Mouse (Mus musculus) kidney, embryonic 15.5 days (tissue): ENCODE measurements around the gene Cryaa. TPM values are rescaled to one million over a fixed set of nuclear protein-coding genes. Genes with fewer than 3 reads are reported as not detected.

Experiments
- ATAC-seq: fragments of 200-750 bp; cut with Nextera tagmentation; replicated peaks from 2 replicates; pipeline ENCODE4 v1.8.0; 2017; ENCODE audit warnings: moderate TSS enrichment; ENCODE audit not compliant: low FRiP score
- H3K27ac ChIP-seq: fragments of 300-500 bp; sonication (generic); 2 replicates; pipeline ENCODE4 v1.5.1; 2015; ENCODE audit warnings: mild to moderate bottlenecking, inconsistent platforms
- H3K27me3 ChIP-seq: fragments of 300-500 bp; sonication (generic); 2 replicates; pipeline ENCODE4 v1.6.1; 2015; ENCODE audit warnings: inconsistent platforms
- H3K36me3 ChIP-seq: fragments of 300-500 bp; sonication (generic); 2 replicates; pipeline ENCODE4 v1.6.1; 2015; ENCODE audit warnings: inconsistent platforms
- H3K4me1 ChIP-seq: fragments of 300-500 bp; sonication (generic); 2 replicates; pipeline ENCODE4 v1.6.1; 2015; ENCODE audit warnings: inconsistent platforms
- H3K4me2 ChIP-seq: fragments of 300-500 bp; sonication (generic); 2 replicates; pipeline ENCODE4 v1.6.1; 2015; ENCODE audit warnings: moderate library complexity, mild to moderate bottlenecking, inconsistent platforms
- H3K4me3 ChIP-seq: fragments of 300-500 bp; sonication (generic); replicated peaks from 2 replicates; pipeline ENCODE4 v1.5.1; 2015; ENCODE audit warnings: mild to moderate bottlenecking, inconsistent platforms
- H3K9ac ChIP-seq: fragments of 300-500 bp; sonication (generic); 2 replicates; pipeline ENCODE4 v1.6.1; 2015; ENCODE audit warnings: mild to moderate bottlenecking, inconsistent platforms
- H3K9me3 ChIP-seq: fragments of 300-500 bp; sonication (generic); replicated peaks from 2 replicates; pipeline ENCODE4 v1.6.1; 2016; ENCODE audit warnings: inconsistent platforms
- WGBS: fragments of 180-500 bp; shearing (Covaris S2); methylation state at CpG from one replicate; pipeline ENCODE4 v1.1.7; 2015; ENCODE audit warnings: mixed read lengths; 5-methylcytosine and 5-hydroxymethylcytosine counted together
- polyA plus RNA-seq: library from polyadenylated mRNA; unstranded; fragments of >200 nt; fragmentation: Nextera tagmentation; extraction: Ambion mirVana; gene quantifications from 2 replicates; pipeline ENCODE4 v1.2.1, GENCODE M21; 2015

Gene Cryaa
- polyA plus RNA-seq, 1 experiment from 2014 or later, result 0.38 TPM

DNA sequence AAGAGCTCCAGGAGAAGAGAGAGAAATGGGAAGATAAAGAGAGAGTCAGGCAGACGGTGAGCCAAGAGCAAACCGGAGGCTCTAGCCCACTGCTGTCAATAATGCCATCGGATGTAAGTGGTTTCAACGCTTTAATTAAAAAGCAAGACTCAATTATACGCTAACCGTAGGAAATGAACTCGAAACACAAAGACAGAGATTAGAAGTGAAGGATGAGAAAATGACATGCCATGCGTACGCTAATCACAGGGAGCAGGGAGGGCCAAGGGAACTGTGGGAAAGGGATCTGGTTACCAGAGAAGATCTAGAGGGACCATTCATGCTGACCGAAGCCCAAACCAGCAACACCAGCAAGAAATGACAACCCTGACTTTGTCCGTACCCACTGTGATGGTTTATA, 37.4 kb downstream of the Cryaa start:
- H3K27ac ChIP-seq, result no peak overlapping the region
- H3K4me3 ChIP-seq, result no peak overlapping the region

DNA sequence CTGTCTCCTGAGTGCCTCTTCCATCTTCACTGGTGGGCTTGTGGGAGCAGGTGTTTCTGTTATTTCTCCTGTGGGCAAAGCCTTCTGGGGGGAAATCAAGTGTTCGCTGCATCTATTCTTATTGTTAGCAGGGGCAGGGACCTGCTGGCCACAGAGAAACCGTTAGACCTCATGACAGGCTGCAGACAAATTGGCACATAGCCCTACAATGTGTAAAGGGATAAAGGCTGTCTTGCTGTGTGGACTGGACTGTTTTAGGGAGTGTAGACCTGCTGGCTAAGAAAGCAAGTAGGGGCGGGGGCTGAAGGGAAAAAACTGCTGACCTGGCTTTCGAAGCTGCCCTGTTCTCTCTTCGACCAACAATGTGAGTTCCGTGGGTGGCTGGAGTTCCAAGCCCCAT, 44.0 kb downstream of the Cryaa start:
- Histone ChIP-seq H3K36me3 (no peaks in the 10 kb centered on the region), H3K4me3 (no peak overlapping the region), H3K4me1 (no peaks in the 10 kb centered on the region), H3K4me2 (no peak overlapping the region), H3K27me3 (no peaks in the 10 kb centered on the region), H3K27ac (no peak overlapping the region), H3K9me3 (no peaks in the 10 kb centered on the region), H3K9ac (no peak overlapping the region)
- no peak for ATAC-seq
- whole genome bisulfite sequencing, result 74% methylated on average over 6 of the region's 6 CpGs

More for the DNA sequence above, 37.4 kb downstream of the Cryaa start:
- Histone ChIP-seq H3K4me1 (0 out of 2 replicates have a peak, but pooled peaks cover 5% of the 10 kb centered on the region), H3K36me3 (no peaks in the 10 kb centered on the region), H3K4me2 (no peak overlapping the region), H3K9me3 (no peaks in the 10 kb centered on the region), H3K9ac (no peak overlapping the region), H3K27me3 (no peaks in the 10 kb centered on the region)
- 88% methylated on average over 11 of the region's 11 CpGs for WGBS
- ATAC-seq, result no peak

DNA sequence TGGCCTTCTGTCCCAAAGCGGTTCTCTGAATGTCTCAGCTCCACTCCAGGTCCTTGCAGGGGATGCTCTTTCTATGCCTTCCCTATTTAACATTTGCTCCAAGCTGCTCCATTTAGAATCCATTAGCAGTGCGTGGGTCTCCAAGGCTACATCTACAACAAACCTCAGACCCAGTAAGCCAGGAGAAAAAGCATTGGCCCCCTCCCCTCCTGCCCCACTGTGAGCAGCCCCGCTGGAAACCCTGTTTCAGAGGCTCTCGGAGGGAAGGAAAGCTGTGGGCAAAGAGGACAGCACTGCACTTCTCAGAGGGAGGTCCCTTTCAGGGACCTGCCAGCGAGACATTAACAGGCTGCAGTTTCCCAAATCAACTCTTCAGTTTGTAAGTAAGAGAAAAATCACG, 47.8 kb downstream of the Cryaa start:
- Histone ChIP-seq H3K9ac (no peak overlapping the region), H3K27ac (no peak overlapping the region), H3K4me2 (no peak overlapping the region), H3K4me1 (peaks cover 10% of the 10 kb centered on the region), H3K36me3 (no peaks in the 10 kb centered on the region), H3K4me3 (no peak overlapping the region), H3K9me3 (no peaks in the 10 kb centered on the region), H3K27me3 (no peaks in the 10 kb centered on the region)
- 53% methylated on average over 6 of the region's 6 CpGs for WGBS
- no peak for ATAC-seq

DNA sequence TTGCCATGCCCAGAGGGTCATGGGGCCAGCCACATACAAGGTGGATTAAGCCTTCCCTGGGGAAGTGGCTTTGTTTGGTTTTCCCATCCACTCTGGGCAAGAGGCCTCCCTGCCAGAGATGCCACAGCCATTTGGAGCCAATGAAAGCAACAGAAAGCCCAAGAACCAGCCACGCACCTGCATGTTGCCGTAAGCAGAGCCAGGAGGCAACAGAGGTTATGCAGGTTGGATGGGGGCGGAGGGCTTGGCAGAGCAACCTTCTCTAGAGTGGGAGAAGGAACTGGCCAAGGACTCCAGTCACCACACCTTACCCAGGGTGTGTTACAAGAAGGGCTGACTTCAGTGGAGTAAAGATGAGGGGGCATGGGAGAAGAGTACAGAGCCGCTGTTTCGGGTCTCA, 48.6 kb downstream of the Cryaa start:
- WGBS, result 85% methylated on average over 5 of the region's 5 CpGs
- Histone ChIP-seq H3K36me3 (no peaks in the 10 kb centered on the region), H3K27ac (no peak overlapping the region), H3K9me3 (no peaks in the 10 kb centered on the region), H3K4me1 (peaks cover 16% of the 10 kb centered on the region), H3K4me3 (no peak overlapping the region), H3K4me2 (no peak overlapping the region), H3K27me3 (no peaks in the 10 kb centered on the region), H3K9ac (no peak overlapping the region)
- no peak for ATAC-seq

DNA sequence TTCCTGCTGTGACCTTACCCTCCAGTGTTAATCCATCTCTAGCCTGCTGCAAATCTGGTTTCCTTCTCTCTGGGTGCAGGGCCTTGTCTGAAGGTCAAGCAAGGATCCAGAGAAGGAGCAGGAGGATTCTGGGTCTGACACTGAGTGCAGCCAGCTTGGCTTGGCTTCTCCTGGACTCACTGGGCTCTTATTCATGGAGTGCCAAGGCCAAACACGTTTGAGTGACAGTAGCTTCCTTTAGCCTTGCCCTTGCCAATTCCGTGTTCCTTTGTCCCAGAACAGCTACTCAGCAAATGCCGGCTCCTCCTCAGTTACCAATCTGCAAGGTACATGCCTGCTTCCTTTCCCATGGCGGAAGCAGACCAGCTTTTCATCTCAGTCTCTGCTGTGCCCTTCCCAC, 49.6 kb downstream of the Cryaa start:
- Histone ChIP-seq H3K9ac (no peak overlapping the region), H3K4me2 (no peak overlapping the region), H3K9me3 (no peaks in the 10 kb centered on the region), H3K4me1 (peaks cover 20% of the 10 kb centered on the region), H3K27ac (no peak overlapping the region), H3K27me3 (no peaks in the 10 kb centered on the region), H3K4me3 (no peak overlapping the region), H3K36me3 (no peaks in the 10 kb centered on the region)
- ATAC-seq, result no peak
- WGBS, result 71% methylated on average over 4 of the region's 4 CpGs

DNA sequence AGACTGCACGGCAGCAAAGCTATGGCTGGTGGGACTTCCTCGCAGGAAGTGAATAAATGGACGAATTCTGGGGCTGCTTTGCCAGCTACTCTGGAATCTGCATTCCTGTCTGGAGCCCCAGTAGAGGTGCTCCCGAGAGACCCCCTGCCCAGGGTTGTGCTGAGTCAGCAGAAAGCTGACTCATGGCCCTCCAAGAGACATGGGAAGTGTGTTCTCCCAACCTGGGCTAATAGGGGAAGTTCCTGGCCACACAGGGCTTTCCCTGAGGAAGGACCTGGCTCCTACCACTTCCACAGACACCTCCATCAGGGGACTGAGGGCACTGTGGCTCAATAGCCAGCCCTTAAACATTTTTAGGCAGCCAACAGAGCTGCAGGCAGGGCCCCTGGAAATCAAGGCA, 50.4 kb downstream of the Cryaa start:
- no peak overlapping the region for H3K9ac ChIP-seq
- no peak for ATAC-seq

DNA sequence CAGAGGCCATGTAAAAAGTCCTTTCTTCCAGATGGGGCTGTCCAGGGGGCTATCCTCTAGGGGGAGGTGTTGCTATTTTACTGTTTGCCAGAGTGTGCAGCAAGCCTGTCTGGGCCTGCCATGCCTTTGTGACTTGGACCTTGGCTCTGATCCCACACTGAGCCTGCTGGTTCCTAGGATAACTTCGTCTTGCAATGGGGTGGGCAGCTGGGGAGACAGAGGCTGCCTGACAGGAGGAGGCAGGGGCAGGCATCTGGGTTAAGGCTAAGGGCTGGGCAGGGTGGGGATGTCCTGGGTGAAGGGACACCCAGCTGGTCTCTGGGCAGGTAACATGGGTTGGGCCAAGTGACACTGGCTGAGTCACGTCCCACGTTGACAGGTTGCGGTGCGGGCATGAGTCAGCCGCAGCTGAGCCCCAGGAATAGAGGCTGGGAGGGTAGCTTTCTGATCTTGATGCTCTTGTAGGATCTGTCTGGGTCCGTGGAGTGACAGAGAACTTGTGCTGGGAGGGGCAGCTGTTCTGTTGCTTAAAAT, 51.4 kb downstream of the Cryaa start:
- no peak overlapping the region for H3K4me2 ChIP-seq
- ATAC-seq, result peak; percentile 76
- peaks cover 20% of the 10 kb centered on the region for H3K4me1 ChIP-seq
- no peak overlapping the region for H3K27ac ChIP-seq
- H3K36me3 ChIP-seq, result no peaks in the 10 kb centered on the region
- no peaks in the 10 kb centered on the region for H3K27me3 ChIP-seq
- WGBS, result 71% methylated on average over 7 of the region's 7 CpGs
- no peak overlapping the region for H3K4me3 ChIP-seq
- H3K9ac ChIP-seq, result no peak overlapping the region
- no peaks in the 10 kb centered on the region for H3K9me3 ChIP-seq

More for the DNA sequence above, 50.4 kb downstream of the Cryaa start:
- H3K4me3 ChIP-seq, result no peak overlapping the region
- H3K27ac ChIP-seq, result no peak overlapping the region
- H3K4me2 ChIP-seq, result no peak overlapping the region
- H3K27me3 ChIP-seq, result no peaks in the 10 kb centered on the region
- no peaks in the 10 kb centered on the region for H3K9me3 ChIP-seq
- H3K4me1 ChIP-seq, result peaks cover 20% of the 10 kb centered on the region
- no peaks in the 10 kb centered on the region for H3K36me3 ChIP-seq
- 63% methylated on average over 4 of the region's 4 CpGs for WGBS

DNA sequence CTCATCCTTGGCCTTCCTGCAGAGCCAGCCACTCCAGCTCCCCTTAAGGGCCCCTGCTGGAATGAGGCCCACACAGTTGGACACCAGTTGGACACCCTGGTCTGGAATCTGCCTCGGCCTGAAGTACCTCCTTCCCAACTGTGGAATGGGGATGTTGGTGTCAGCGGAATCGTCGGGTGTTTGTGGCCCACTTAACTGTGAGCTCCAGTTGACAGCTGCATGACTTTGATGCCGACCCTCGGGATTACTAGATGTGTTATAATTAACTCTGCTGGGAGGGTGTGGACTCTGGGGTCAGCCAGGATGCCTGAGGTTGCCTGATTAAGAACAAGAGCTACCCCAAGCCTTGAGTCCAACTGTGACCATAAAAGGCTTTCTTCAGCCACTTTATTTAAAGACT, 53.4 kb downstream of the Cryaa start:
- no peak overlapping the region for H3K9ac ChIP-seq
- no peaks in the 10 kb centered on the region for H3K36me3 ChIP-seq
- peaks cover 20% of the 10 kb centered on the region for H3K4me1 ChIP-seq
- no peak overlapping the region for H3K4me2 ChIP-seq
- no peak overlapping the region for H3K4me3 ChIP-seq
- no peaks in the 10 kb centered on the region for H3K9me3 ChIP-seq
- no peaks in the 10 kb centered on the region for H3K27me3 ChIP-seq
- H3K27ac ChIP-seq, result no peak overlapping the region
- WGBS, result 36% methylated on average over 6 of the region's 6 CpGs
- ATAC-seq, result no peak

Other genes starting within 250 kb of the Cryaa start
- 46.5 and 49.6 TPM in 2 replicates for gene Wdr4, start 157.8 kb upstream of the Cryaa start, polyA plus RNA-seq
- gene Ndufv3, start 157.7 kb upstream of the Cryaa start, polyA plus RNA-seq, result 261 TPM in 2 replicates
- 36.7 and 40.5 TPM in 2 replicates for gene Pknox1, start 113.1 kb upstream of the Cryaa start, polyA plus RNA-seq
- gene Cbs, start 40.6 kb upstream of the Cryaa start, polyA plus RNA-seq, result 3.1 and 3.2 TPM in 2 replicates
- 335 and 336 TPM in 2 replicates for gene U2af1, start 18.9 kb upstream of the Cryaa start, polyA plus RNA-seq
- gene Sik1, start 178.0 kb downstream of the Cryaa start, polyA plus RNA-seq, result 17.5 and 18.5 TPM in 2 replicates